Mouse (Mus musculus): ENCODE measurements around the gene Dynlt1f.
"Not testable (repeated sequence)": the region's sequence is repeated elsewhere in the genome, so short reads cannot be mapped to it uniquely, and the experiment has no call there.

DNA sequence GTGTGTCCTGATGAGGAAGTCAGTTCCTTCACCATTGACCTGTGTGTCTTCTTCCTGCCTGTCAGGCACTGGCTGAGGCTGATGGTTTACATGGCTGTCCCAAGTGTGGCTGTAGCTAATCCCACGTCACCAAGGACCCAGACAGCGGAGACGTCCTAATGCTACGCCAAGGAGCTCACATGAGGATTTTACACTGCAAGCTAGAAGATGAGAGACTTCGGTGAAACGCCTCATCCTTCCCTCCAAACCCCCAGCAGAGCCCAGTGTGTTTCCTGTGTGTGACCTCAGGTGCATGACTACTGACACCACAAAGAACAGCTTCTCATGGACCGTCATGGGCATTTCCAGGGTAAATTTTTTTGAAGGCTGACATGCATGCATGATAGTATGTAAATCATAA lies 57.3 kb downstream of the Dynlt1f start:
- TF ChIP-seq POLR2A (IDR thresholded peaks at IDR 0.05; ENCODE audit: borderline replicate concordance, low read depth, low read length); CTCF (IDR thresholded peaks at IDR 0.05; ENCODE audit: low read depth, low read length): not testable (repeated sequence)

Data from bone marrow macrophage, adult 2 months (primary cell).